Mouse (Mus musculus) kidney, adult 2 months (tissue): ENCODE results near the gene Cand2. TPM values are rescaled to one million over a fixed set of nuclear protein-coding genes. Genes with fewer than 3 reads are reported as not detected.
"Not testable (repeated sequence)": the region's sequence is repeated elsewhere in the genome, so short reads cannot be mapped to it uniquely, and the experiment has no call there.

ENCODE experiments used
- DNase-seq: peaks from one replicate; pipeline ENCODE4 v3.0.0; 2021
- H3K27ac ChIP-seq: fragments of 200-500 bp; 2 replicates; pipeline ENCODE4 v1.5.1; 2012; ENCODE audit warnings: low read depth, low read length, control low read depth, inconsistent platforms; ENCODE audit not compliant: insufficient read depth
- H3K27me3 ChIP-seq: fragments of 200-500 bp; replicated peaks from 2 replicates; pipeline ENCODE4 v1.6.1; 2012; ENCODE audit warnings: mild to moderate bottlenecking, moderate library complexity, low read length, inconsistent platforms; ENCODE audit not compliant: control insufficient read depth, insufficient read depth
- H3K36me3 ChIP-seq: fragments of 200-500 bp; 2 replicates; pipeline ENCODE4 v1.6.1; 2012; ENCODE audit warnings: mild to moderate bottlenecking, moderate library complexity, low read length, inconsistent platforms; ENCODE audit not compliant: control insufficient read depth, insufficient read depth
- H3K4me1 ChIP-seq: fragments of 200-500 bp; 2 replicates; pipeline ENCODE4 v1.6.1; 2011; ENCODE audit warnings: low read length; ENCODE audit not compliant: control insufficient read depth, insufficient read depth
- H3K4me3 ChIP-seq: fragments of 200-500 bp; 2 replicates; pipeline ENCODE4 v1.5.1; 2011; ENCODE audit warnings: mild to moderate bottlenecking, low read depth, low read length, control low read depth; ENCODE audit not compliant: insufficient read depth
- CTCF ChIP-seq: fragments of 200-500 bp; conservative IDR thresholded peaks from 2 replicates; pipeline ENCODE4 v1.5.1; 2011; ENCODE audit warnings: low read depth, mild to moderate bottlenecking, control low read depth, low read length, moderate library complexity, mixed read lengths; ENCODE audit not compliant: insufficient read depth, insufficient read length
- POLR2A ChIP-seq: fragments of 200-500 bp; IDR thresholded peaks from one replicate; pipeline ENCODE4 v1.6.1; 2011; ENCODE audit warnings: low read depth, low read length, control low read depth
- WGBS: fragments of 180-500 bp; shearing (Covaris S2); methylation state at CpG from one replicate; pipeline ENCODE4 v1.1.7; 2018; 5-methylcytosine and 5-hydroxymethylcytosine counted together
- polyA plus RNA-seq: library from polyadenylated mRNA; depleted of rRNA; stranded (reverse); fragments of >200 nt; gene quantifications from 2 replicates; pipeline ENCODE4 v1.2.3, GENCODE M21; 2012

Cand2 gene
- polyA plus RNA-seq, 1 experiment: 4.0 TPM

GRCm38 (mm10) chr6:115811606-115812005, 37.3 kb downstream of the Cand2 start:
- Histone ChIP-seq H3K4me1 (peaks cover 6% of the 10 kb centered on the region; the same call in 1 of the 2 replicates), H3K4me3 (no peak overlapping the region), H3K27me3 (no peaks in the 10 kb centered on the region), H3K27ac (no peak overlapping the region), H3K36me3 (no peaks in the 10 kb centered on the region)
- TF ChIP-seq POLR2A (no peak), CTCF (no peak)
- 74% methylated on average over 8 of the region's 8 CpGs for WGBS
- no peak for DNase-seq

GRCm38 (mm10) chr6:115814104-115814503, 39.8 kb downstream of the Cand2 start:
- Histone ChIP-seq H3K4me3 (no peak overlapping the region), H3K27me3 (no peaks in the 10 kb centered on the region), H3K4me1 (no peaks in the 10 kb centered on the region), H3K27ac (no peak overlapping the region), H3K36me3 (no peaks in the 10 kb centered on the region)
- DNase-seq: peak; percentile 73
- TF ChIP-seq POLR2A (no peak), CTCF (peak; percentile 83)
- WGBS: 40% methylated on average over 4 of the region's 4 CpGs

GRCm38 (mm10) chr6:115815041-115815440, 40.7 kb downstream of the Cand2 start:
- Histone ChIP-seq H3K4me1 (no peaks in the 10 kb centered on the region), H3K4me3 (no peak overlapping the region), H3K36me3 (no peaks in the 10 kb centered on the region), H3K27ac (no peak overlapping the region), H3K27me3 (no peaks in the 10 kb centered on the region)
- WGBS: 77% methylated on average over 4 of the region's 4 CpGs
- DNase-seq: no peak
- TF ChIP-seq CTCF (no peak), POLR2A (no peak)

- TF ChIP-seq CTCF (no peak), POLR2A (no peak)
- H3K4me3 ChIP-seq: no peak overlapping the region
- no peaks in the 10 kb centered on the region for H3K4me1 ChIP-seq
- H3K27me3 ChIP-seq: no peaks in the 10 kb centered on the region
- 81% methylated on average over 2 of the region's 2 CpGs for WGBS
- DNase-seq: no peak
- no peaks in the 10 kb centered on the region for H3K36me3 ChIP-seq
- no peak overlapping the region for H3K27ac ChIP-seq
These were observed 43.8 kb downstream of the Cand2 start for GRCm38 (mm10) chr6:115818129-115818528.

GRCm38 (mm10) chr6:115821216-115821993, 47.1 kb downstream of the Cand2 start:
- no peak overlapping the region for H3K4me3 ChIP-seq
- H3K36me3 ChIP-seq: no peaks in the 10 kb centered on the region
- peak; percentile 53 for DNase-seq
- no peaks in the 10 kb centered on the region for H3K27me3 ChIP-seq
- WGBS: 81% methylated on average over 8 of the region's 8 CpGs
- H3K27ac ChIP-seq: no peak overlapping the region
- no peaks in the 10 kb centered on the region for H3K4me1 ChIP-seq
- no peak for TF ChIP-seq CTCF
- TF ChIP-seq POLR2A: no peak

- peak; percentile 73 for TF ChIP-seq CTCF
- not testable (repeated sequence) for H3K4me3 ChIP-seq, H3K36me3 ChIP-seq, H3K27ac ChIP-seq, H3K4me1 ChIP-seq, H3K27me3 ChIP-seq
- peak; percentile 71 for DNase-seq
- 3% methylated on average over 6 of the region's 11 CpGs for WGBS
These were observed 49.6 kb downstream of the Cand2 start for GRCm38 (mm10) chr6:115823850-115824464.

- no peak for DNase-seq
- H3K4me3 ChIP-seq: no peak overlapping the region
- no peaks in the 10 kb centered on the region for H3K27me3 ChIP-seq
- H3K27ac ChIP-seq: no peak overlapping the region
- no peaks in the 10 kb centered on the region for H3K36me3 ChIP-seq
- 86% methylated on average over 6 of the region's 6 CpGs for WGBS
- no peaks in the 10 kb centered on the region for H3K4me1 ChIP-seq
- no peak for TF ChIP-seq POLR2A
- no peak for TF ChIP-seq CTCF
These were observed 56.7 kb downstream of the Cand2 start for GRCm38 (mm10) chr6:115830779-115831601.
